Mouse (Mus musculus) liver, embryonic 14.5 days (tissue): Measurements from ENCODE around the gene Actr1b. TPM values are rescaled to one million over a fixed set of nuclear protein-coding genes. Genes with fewer than 3 reads are reported as not detected.

Experiments
- ATAC-seq: fragments of 200-750 bp; cut with Nextera tagmentation; 2 replicates; pipeline ENCODE4 v1.8.0; 2017; ENCODE audit warnings: moderate number of reproducible peaks, mild to moderate bottlenecking, moderate library complexity; ENCODE audit not compliant: insufficient read depth
- DNase-seq, 3 experiments: peaks; one replicate each; pipeline ENCODE4 v3.0.0-alpha.2; 2012 to 2013; ENCODE audit warnings: low read depth in 3 of 3, low spot score in 3 of 3
- H3K27ac ChIP-seq: fragments of 300-500 bp; sonication (generic); 2 replicates; pipeline ENCODE4 v1.5.1; 2014; ENCODE audit warnings: moderate library complexity, mild to moderate bottlenecking, control low read depth, inconsistent platforms
- H3K27me3 ChIP-seq: fragments of 300-500 bp; sonication (generic); 2 replicates; pipeline ENCODE4 v1.6.1; 2014; ENCODE audit warnings: mild to moderate bottlenecking, low read length, moderate library complexity; ENCODE audit not compliant: control insufficient read depth, insufficient read depth
- H3K36me3 ChIP-seq: fragments of 300-500 bp; sonication (generic); replicated peaks from 2 replicates; pipeline ENCODE4 v1.6.1; 2014; ENCODE audit warnings: low read depth; ENCODE audit not compliant: control insufficient read depth, insufficient read depth
- H3K4me1 ChIP-seq, 2 experiments: fragments of 200-500 bp in 1 of 2; fragments of 300-500 bp in 1 of 2; sonication (generic) in 1 of 2; replicated peaks; 2 replicates each; pipeline ENCODE4 v1.6.1; 2012 to 2014; ENCODE audit warnings: antibody characterized with exemption in 1 of 2, inconsistent platforms in 1 of 2, low read length in 1 of 2; ENCODE audit not compliant: control insufficient read depth in 2 of 2, insufficient read depth in 2 of 2
- H3K4me2 ChIP-seq: fragments of 300-500 bp; sonication (generic); 2 replicates; pipeline ENCODE4 v1.6.1; 2014; ENCODE audit warnings: low read depth, mild to moderate bottlenecking, control low read depth, moderate library complexity
- H3K4me3 ChIP-seq, 2 experiments: fragments of 200-500 bp in 1 of 2; fragments of 300-500 bp in 1 of 2; sonication (generic) in 1 of 2; 2 replicates each; pipeline ENCODE4 v1.5.1; 2012 to 2014; ENCODE audit warnings: low read depth in 2 of 2, low read length in 2 of 2, mild to moderate bottlenecking in 2 of 2, control low read depth in 1 of 2, inconsistent platforms in 1 of 2, moderate library complexity in 1 of 2; ENCODE audit not compliant: insufficient read depth in 1 of 2
- H3K9ac ChIP-seq: fragments of 300-500 bp; sonication (generic); replicated peaks from 2 replicates; pipeline ENCODE4 v1.6.1; 2014; ENCODE audit warnings: mild to moderate bottlenecking, control low read depth, moderate library complexity
- H3K9me3 ChIP-seq: fragments of 300-500 bp; sonication (generic); 2 replicates; pipeline ENCODE4 v1.6.1; 2016; ENCODE audit warnings: low read length, mixed read lengths; ENCODE audit not compliant: control insufficient read depth
- CTCF ChIP-seq: IDR thresholded peaks from 2 replicates; pipeline ENCODE4 v1.5.1; 2016; ENCODE audit warnings: antibody characterized with exemption, low read depth, control low read depth
- EP300 ChIP-seq: IDR thresholded peaks from 2 replicates; pipeline ENCODE4 v1.6.1; 2016; ENCODE audit warnings: antibody characterized with exemption, low read depth
- WGBS: fragments of 180-500 bp; shearing (Covaris S2); extraction: QIAGEN DNeasy Blood & Tissue Kit; methylation state at CpG from one replicate; pipeline ENCODE4 v1.1.7; 2014; ENCODE audit not compliant: insufficient replicate concordance; 5-methylcytosine and 5-hydroxymethylcytosine counted together
- polyA plus RNA-seq, 2 experiments: library from polyadenylated mRNA; depleted of rRNA in 1 of 2; stranded (reverse) in 1 of 2; unstranded in 1 of 2; fragments of >200 nt; fragmentation: Nextera tagmentation in 1 of 2; extraction: Ambion mirVana in 1 of 2; gene quantifications; 2 replicates each; pipeline versions ENCODE4 v1.2.1 to v1.2.3; 2012 to 2014

Gene Actr1b
- polyA plus RNA-seq, 2 experiments = 21.4 to 27.5 TPM

GRCm38 (mm10) chr1:36743046-36743445, 28.8 kb upstream of the Actr1b start:
- H3K4me2 ChIP-seq = no peak overlapping the region
- 49% methylated on average over 9 of the region's 9 CpGs for WGBS
- no peak overlapping the region for H3K27ac ChIP-seq
- H3K4me1 ChIP-seq = no peaks in the 10 kb centered on the region
- DNase-seq (no peak), ATAC-seq (no peak)
- no peaks in the 10 kb centered on the region for H3K27me3 ChIP-seq
- H3K9me3 ChIP-seq = no peaks in the 10 kb centered on the region
- H3K9ac ChIP-seq = no peak overlapping the region
- no peak for TF ChIP-seq EP300
- TF ChIP-seq CTCF = no peak
- H3K4me3 ChIP-seq = no peak overlapping the region
- H3K36me3 ChIP-seq = no peaks in the 10 kb centered on the region

DNA sequence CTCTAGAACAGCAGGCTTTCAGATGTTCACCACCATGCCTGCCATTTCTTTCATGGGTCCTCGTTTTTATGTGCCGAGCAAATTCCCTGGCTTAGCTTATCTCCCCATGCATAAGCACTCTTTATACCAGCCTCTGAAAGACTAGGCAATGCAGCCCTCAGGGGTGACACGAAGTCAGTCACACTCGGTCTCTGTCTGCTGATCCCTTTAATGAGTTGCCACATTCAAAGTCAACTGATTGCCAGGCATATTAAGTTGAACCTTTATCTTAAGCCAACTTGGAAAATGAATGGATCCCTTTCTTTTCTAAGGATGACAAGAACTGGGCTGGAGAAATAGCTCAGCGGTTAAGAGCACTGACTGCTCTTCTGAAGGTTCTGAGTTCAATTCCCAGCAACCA, 25.0 kb upstream of the Actr1b start:
- TF ChIP-seq CTCF (no peak), EP300 (no peak)
- Histone ChIP-seq H3K4me1 (no peaks in the 10 kb centered on the region), H3K9me3 (no peaks in the 10 kb centered on the region), H3K27ac (no peak overlapping the region), H3K4me3 (no peak overlapping the region), H3K9ac (no peak overlapping the region), H3K4me2 (no peak overlapping the region), H3K36me3 (no peaks in the 10 kb centered on the region), H3K27me3 (no peaks in the 10 kb centered on the region)
- no peak for DNase-seq
- no peak for ATAC-seq
- 52% methylated on average over 5 of the region's 5 CpGs for WGBS

- no peak overlapping the region for H3K27ac ChIP-seq
- no peak overlapping the region for H3K9ac ChIP-seq
- H3K9me3 ChIP-seq = no peaks in the 10 kb centered on the region
- ATAC-seq (no peak), DNase-seq (peak; percentile 41 to 62 (median 59))
- no peaks in the 10 kb centered on the region for H3K27me3 ChIP-seq
- H3K4me1 ChIP-seq = no peaks in the 10 kb centered on the region
- H3K36me3 ChIP-seq = no peaks in the 10 kb centered on the region
- no peak overlapping the region for H3K4me2 ChIP-seq
- 7% methylated on average over 4 of the region's 4 CpGs for WGBS
- H3K4me3 ChIP-seq = no peak overlapping the region
- TF ChIP-seq EP300 = no peak
- TF ChIP-seq CTCF = peak; percentile 88
These were observed 23.1 kb upstream of the Actr1b start for GRCm38 (mm10) chr1:36737300-36737699.

DNA sequence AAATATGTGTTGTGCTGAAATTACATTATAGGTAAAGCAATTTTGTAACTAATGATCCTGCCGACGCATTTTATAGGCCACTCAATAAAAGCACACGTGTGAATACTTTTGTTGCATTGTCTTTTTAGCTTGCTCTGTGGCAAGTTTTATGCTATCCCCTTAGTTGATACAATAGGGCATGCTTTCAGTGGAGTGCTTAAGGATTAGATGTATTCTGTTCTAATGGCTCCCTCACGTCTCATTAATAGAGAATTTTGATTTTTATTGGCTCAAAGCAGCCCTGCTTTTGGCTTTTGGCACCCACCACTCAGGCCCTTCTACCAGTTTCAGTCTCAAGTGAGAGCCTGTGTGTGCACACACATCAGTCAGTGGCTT, 9.8 kb upstream of the Actr1b start:
- Histone ChIP-seq H3K9ac (no peak overlapping the region), H3K36me3 (no peaks in the 10 kb centered on the region), H3K9me3 (no peaks in the 10 kb centered on the region), H3K4me3 (no peak overlapping the region), H3K4me1 (no peaks in the 10 kb centered on the region), H3K4me2 (no peak overlapping the region), H3K27me3 (no peaks in the 10 kb centered on the region), H3K27ac (no peak overlapping the region)
- ATAC-seq = no peak
- TF ChIP-seq CTCF (no peak), EP300 (no peak)
- DNase-seq = no peak
- 72% methylated on average over 4 of the region's 4 CpGs for WGBS

GRCm38 (mm10) chr1:36723146-36724056, 9.2 kb upstream of the Actr1b start:
- H3K9me3 ChIP-seq = no peaks in the 10 kb centered on the region
- H3K27ac ChIP-seq = no peak overlapping the region
- H3K27me3 ChIP-seq = no peaks in the 10 kb centered on the region
- ATAC-seq = no peak
- WGBS = 62% methylated on average over 16 of the region's 16 CpGs
- no peak for DNase-seq
- TF ChIP-seq EP300 = no peak
- TF ChIP-seq CTCF = no peak
- no peak overlapping the region for H3K9ac ChIP-seq
- no peaks in the 10 kb centered on the region for H3K36me3 ChIP-seq
- no peaks in the 10 kb centered on the region for H3K4me1 ChIP-seq
- H3K4me2 ChIP-seq = no peak overlapping the region
- H3K4me3 ChIP-seq = no peak overlapping the region
